Mouse (Mus musculus) liver, adult (tissue): ENCODE results near the gene Klf5.

Experiments
- GATA4 ChIP-seq: IDR thresholded peaks from 2 replicates; pipeline ENCODE4 v1.6.1; 2014; ENCODE audit warnings: mild to moderate bottlenecking, low read length; ENCODE audit not compliant: insufficient replicate concordance

Gene Klf5

GRCm38 (mm10) chr14:99348175-99348764 lies 49.8 kb downstream of the Klf5 start:
- no peak for TF ChIP-seq GATA4

DNA sequence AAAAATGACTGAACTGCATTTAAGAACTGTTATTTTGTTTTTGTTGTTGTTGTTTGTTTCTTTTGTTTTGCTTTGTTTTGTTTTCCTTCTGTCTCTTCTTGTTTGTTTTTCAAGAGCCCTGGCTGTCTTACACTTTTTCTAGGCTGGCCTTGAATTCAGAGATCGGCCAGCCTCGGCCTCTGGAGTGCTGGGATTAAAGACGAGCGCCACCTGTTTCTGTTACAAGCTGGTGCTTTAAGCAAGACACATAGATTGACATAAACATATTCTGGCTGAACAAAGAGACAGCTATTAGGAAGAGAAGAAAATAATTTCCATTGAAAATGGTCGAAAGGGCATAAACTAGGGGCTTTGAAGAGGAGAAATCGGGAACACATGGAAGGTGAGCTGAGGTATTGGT lies 51.1 kb downstream of the Klf5 start:
- no peak for TF ChIP-seq GATA4

DNA sequence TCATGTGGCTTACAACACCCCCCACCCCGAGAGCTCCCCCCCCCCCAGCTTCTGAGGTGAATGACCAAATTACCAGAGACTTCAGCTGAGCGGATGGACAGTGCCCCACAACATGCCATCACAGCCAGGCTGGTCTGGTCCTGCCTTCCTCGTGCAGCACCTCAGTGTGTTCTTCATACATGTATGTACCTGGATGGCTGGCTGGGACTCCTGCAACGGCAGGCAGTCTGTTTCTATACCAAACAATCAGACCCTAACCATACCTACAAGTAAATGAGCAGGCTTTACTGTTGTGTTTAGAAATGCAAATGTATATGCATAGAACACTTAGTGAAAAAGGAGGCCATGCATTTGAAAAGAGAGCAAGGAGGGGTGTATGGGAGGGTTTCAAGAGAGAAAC lies 54.5 kb downstream of the Klf5 start:
- TF ChIP-seq GATA4, result no peak

DNA sequence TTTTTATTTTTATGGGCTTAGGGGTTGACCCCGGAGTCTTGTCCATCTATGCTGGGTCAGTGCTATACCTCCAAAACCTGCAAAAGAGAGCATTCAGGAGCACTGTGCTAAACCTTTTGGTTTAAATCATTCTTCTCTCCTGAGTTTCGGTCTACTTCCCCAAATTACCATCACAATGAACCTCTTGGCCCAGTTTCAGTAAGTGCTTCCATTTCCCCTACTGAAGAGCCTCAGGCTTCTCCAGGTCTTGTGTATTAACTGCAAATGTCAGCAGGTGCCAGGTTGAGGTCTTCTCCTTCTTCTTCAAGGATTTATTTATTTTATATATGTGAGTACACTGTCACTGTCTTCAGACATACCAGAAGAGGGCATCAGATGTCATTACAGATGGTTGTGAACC lies 55.6 kb downstream of the Klf5 start:
- TF ChIP-seq GATA4, result no peak

- no peak for TF ChIP-seq GATA4
These were observed 56.5 kb downstream of the Klf5 start for GRCm38 (mm10) chr14:99354761-99355609.

GRCm38 (mm10) chr14:99355610-99355870 lies 57.0 kb downstream of the Klf5 start:
- TF ChIP-seq GATA4, result no peak

DNA sequence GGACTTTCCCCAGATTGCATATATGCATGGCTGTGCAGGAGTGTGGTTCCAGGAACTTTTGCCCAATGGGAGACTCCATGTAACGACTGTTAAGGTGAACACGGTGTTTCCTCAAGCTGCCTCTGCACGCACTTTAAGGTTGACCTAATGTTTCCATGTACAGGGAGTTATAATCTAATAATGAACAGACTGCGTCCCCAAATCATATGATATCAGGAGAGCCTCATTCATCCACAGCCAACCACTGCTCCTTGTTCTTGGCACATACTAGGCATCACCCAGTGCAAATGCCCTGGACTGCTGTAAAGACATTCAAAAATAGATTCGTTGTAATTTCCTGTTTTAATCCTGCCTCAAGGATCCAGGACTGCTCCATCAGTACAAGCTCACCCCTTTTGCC lies 64.5 kb downstream of the Klf5 start:
- no peak for TF ChIP-seq GATA4

DNA sequence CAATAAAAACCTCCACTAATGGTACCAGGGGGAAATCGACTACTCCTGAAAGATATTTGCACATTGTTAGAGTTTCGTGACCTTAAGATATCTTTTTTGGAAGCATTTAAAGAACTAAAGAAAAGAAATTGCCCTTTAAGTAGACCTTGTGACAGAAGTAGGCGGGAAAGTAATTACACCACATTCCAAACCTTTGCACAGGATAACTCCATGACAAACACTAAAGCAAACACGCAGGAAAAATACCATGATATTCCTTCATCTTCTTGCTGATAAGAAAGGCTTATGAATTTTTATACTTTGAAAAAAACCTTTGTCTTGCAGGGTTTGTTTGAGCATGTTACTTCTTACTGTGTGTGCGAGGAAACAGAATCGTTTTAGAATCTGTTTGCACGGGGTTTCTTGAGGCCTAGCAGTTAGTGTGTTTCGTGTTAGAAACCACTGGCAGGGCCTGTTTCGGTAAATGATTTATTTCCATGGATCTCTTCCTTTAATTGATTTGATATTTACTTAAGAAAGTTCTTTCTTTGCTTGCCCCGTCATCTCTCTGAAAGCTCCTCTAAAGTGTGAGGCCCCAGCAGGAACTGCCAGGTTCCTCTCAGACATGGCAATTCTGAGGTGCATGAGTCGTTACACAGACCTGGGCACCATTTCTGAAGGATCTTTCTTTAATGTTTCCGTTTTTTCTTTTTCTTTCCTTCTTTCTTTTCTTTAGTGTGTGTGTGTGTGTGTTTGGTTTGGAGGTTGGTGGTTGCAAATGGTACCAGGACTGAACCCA lies 65.7 kb downstream of the Klf5 start:
- TF ChIP-seq GATA4, result no peak
